Mouse (Mus musculus): ENCODE data around the gene Hoxc10. TPM values are rescaled to one million over a fixed set of nuclear protein-coding genes. Genes with fewer than 3 reads are reported as not detected.
A peak's percentile ranks its signal among the peaks of the same experiment; 100 is the strongest.

Gene Hoxc10
- polyA plus RNA-seq, 1 experiment from 2014 or later, result not detected

DNA sequence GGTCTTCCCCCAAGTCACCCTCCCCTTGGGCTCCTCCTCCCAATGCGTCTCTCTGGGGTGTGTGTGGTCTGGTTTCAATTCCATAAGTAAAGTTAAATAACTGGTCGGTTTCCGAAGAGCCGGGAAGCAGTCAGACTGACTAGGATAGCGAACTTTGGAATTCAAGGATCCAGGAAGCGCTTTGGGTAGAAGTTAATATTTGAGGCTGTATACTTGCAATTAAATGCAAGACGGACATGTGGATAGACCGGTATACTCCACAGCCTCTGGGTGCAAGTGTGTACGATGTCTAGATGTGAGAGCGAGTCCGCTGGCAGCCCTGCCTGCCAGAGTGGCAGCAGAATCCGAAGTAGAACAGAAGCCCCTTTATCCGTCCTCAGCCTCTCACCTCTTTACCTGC is 4.1 kb upstream of the Hoxc10 start:
- 1% methylated on average over 13 of the region's 13 CpGs for WGBS
- no peak for ATAC-seq (ENCODE audit: insufficient number of reproducible peaks, low FRiP score)
- no peaks in the 10 kb centered on the region for H3K9me3 ChIP-seq (replicated peaks)
- H3K9ac ChIP-seq, result no peak overlapping the region
- peaks cover 12% of the 10 kb centered on the region; the same call in 1 of the 2 replicates for H3K4me1 ChIP-seq (replicated peaks)
- no peaks in the 10 kb centered on the region for H3K36me3 ChIP-seq
- no peak overlapping the region for H3K4me2 ChIP-seq
- H3K27me3 ChIP-seq (replicated peaks), result peaks cover 95% of the 10 kb centered on the region
- H3K27ac ChIP-seq (ENCODE audit: poor library complexity, severe bottlenecking), result no peak overlapping the region
- no peak overlapping the region for H3K4me3 ChIP-seq

DNA sequence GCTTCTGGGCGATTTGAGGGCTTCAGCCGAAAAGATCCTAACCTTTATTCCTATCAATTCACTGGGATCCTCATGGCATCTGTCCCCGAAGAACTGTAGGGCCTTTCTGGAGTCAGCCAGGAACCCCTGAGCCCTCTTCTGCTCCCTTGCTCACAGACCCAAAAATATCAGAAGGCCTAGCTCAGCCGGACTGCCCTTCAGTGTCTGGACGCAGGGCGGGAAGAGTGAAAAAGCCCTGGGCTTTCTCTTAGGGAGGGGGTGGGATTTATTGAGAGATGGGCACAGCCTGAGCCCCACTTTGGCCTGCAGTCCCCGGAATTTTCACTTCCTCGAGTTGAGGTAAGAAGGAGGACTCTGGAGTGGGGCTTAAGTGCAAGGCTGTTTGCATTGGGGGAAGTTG is 3.3 kb upstream of the Hoxc10 start:
- WGBS, result 1% methylated on average over 8 of the region's 8 CpGs
- Histone ChIP-seq H3K4me2 (no peak overlapping the region), H3K9ac (no peak overlapping the region), H3K27me3 (replicated peaks) (peaks cover 93% of the 10 kb centered on the region), H3K9me3 (replicated peaks) (no peaks in the 10 kb centered on the region), H3K4me3 (no peak overlapping the region), H3K4me1 (replicated peaks) (peaks cover 12% of the 10 kb centered on the region; the same call in 1 of the 2 replicates), H3K36me3 (no peaks in the 10 kb centered on the region), H3K27ac (ENCODE audit: poor library complexity, severe bottlenecking) (no peak overlapping the region)
- ATAC-seq (ENCODE audit: insufficient number of reproducible peaks, low FRiP score), result no peak

DNA sequence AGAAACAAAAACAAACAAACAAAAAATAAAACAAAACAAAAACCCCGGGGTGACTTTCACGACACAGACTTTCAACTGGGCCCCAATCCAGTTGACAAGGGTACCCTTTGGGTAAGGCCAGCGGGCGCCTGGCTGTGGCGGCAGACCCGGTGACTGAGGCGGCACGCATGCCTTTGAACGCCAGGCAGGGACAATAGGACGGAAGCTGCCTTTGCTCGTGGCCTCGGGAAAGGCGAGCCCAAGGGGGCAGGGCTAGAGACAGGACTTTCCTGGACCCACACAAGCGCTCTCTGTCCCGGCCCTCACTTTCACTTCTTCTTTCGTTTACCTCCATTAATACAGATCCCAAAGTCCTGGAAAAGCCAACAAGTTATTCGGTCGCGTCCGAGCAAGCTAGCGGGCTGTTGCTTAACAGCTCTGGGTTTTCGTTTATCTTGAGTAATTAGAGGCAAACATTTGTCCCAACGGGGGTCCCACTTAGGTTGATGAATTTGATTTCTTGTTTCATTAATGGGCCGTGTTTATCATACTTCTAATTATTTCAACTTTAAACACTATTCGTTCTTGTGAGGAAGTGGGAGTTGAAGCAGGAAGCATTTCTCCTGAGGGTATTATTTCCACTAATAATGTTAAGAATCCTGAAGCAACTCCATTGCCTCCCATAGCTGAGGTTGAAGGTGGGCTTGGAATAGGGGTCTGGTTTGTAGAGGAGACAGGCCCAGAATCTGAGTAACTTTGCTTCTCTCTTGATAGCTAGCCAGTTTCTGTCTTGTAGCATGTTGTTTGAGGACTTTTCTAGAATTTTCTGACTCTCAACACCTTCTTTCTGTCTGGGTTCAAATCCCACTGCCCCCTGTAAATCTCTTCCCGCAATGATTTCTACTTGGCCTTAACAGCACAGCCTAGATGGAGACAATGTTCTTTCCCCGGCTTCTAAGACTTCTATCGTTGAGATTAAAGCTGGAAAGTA is 2.6 kb upstream of the Hoxc10 start:
- H3K9me3 ChIP-seq (replicated peaks), result no peaks in the 10 kb centered on the region
- no peaks in the 10 kb centered on the region for H3K36me3 ChIP-seq
- no peak for ATAC-seq (ENCODE audit: insufficient number of reproducible peaks, low FRiP score)
- no peak overlapping the region for H3K4me2 ChIP-seq
- H3K27ac ChIP-seq (ENCODE audit: poor library complexity, severe bottlenecking), result no peak overlapping the region
- no peak overlapping the region for H3K4me3 ChIP-seq
- H3K9ac ChIP-seq, result no peak overlapping the region
- H3K4me1 ChIP-seq (replicated peaks), result peaks cover 12% of the 10 kb centered on the region; the same call in 1 of the 2 replicates
- peaks cover 94% of the 10 kb centered on the region for H3K27me3 ChIP-seq (replicated peaks)
- under 1% methylated on average over 28 of the region's 28 CpGs for WGBS

GRCm38 (mm10) chr15:102965003-102965891 is 1.3 kb upstream of the Hoxc10 start:
- Histone ChIP-seq H3K9ac (no peak overlapping the region), H3K4me2 (no peak overlapping the region)

GRCm38 (mm10) chr15:102965892-102966775 is 462 bp upstream of the Hoxc10 start:
- peak overlapping the region; percentile 45 for H3K4me2 ChIP-seq
- H3K9me3 ChIP-seq (replicated peaks), result no peaks in the 10 kb centered on the region
- peaks cover 12% of the 10 kb centered on the region; the same call in 1 of the 2 replicates for H3K4me1 ChIP-seq (replicated peaks)
- peak overlapping the region; percentile 17; the same call in 1 of the 2 replicates for H3K4me3 ChIP-seq
- WGBS, result 4% methylated on average over 29 of the region's 30 CpGs
- H3K36me3 ChIP-seq, result no peaks in the 10 kb centered on the region
- peaks cover 96% of the 10 kb centered on the region for H3K27me3 ChIP-seq (replicated peaks)
- no peak overlapping the region for H3K27ac ChIP-seq (ENCODE audit: poor library complexity, severe bottlenecking)
- ATAC-seq (ENCODE audit: insufficient number of reproducible peaks, low FRiP score), result peak; percentile 42
- H3K9ac ChIP-seq, result no peak overlapping the region

More at GRCm38 (mm10) chr15:102965003-102965891, 1.3 kb upstream of the Hoxc10 start:
- H3K36me3 ChIP-seq, result no peaks in the 10 kb centered on the region
- no peak overlapping the region for H3K4me3 ChIP-seq
- ATAC-seq (ENCODE audit: insufficient number of reproducible peaks, low FRiP score), result no peak
- H3K4me1 ChIP-seq (replicated peaks), result peaks cover 12% of the 10 kb centered on the region; the same call in 1 of the 2 replicates
- no peak overlapping the region for H3K27ac ChIP-seq (ENCODE audit: poor library complexity, severe bottlenecking)
- H3K9me3 ChIP-seq (replicated peaks), result no peaks in the 10 kb centered on the region
- 3% methylated on average over 26 of the region's 26 CpGs for WGBS
- peaks cover 96% of the 10 kb centered on the region for H3K27me3 ChIP-seq (replicated peaks)

DNA sequence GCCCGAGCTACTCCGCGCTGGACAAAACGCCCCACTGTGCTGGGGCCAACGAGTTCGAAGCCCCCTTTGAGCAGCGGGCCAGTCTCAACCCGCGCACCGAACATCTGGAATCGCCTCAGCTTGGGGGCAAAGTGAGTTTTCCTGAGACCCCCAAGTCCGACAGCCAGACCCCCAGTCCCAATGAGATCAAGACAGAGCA is 615 bp downstream of the Hoxc10 start, which contains the start of gene Hoxc5:
Gene Hoxc5 (plus strand): TSS at position 132 of the 199 bp plus-strand sequence.
- H3K27ac ChIP-seq (ENCODE audit: poor library complexity, severe bottlenecking), result no peak within 1 kb of the TSS
- ATAC-seq (ENCODE audit: insufficient number of reproducible peaks, low FRiP score), result no peak

GRCm38 (mm10) chr15:102967511-102968397 is 1.2 kb downstream of the Hoxc10 start:
- no peak overlapping the region for H3K9ac ChIP-seq
- H3K4me1 ChIP-seq (replicated peaks), result peaks cover 12% of the 10 kb centered on the region; the same call in 1 of the 2 replicates
- H3K4me3 ChIP-seq, result no peak overlapping the region
- peaks cover 97% of the 10 kb centered on the region for H3K27me3 ChIP-seq (replicated peaks)
- H3K4me2 ChIP-seq, result no peak overlapping the region
- no peak overlapping the region for H3K27ac ChIP-seq (ENCODE audit: poor library complexity, severe bottlenecking)
- no peaks in the 10 kb centered on the region for H3K36me3 ChIP-seq
- no peaks in the 10 kb centered on the region for H3K9me3 ChIP-seq (replicated peaks)
- no peak for ATAC-seq (ENCODE audit: insufficient number of reproducible peaks, low FRiP score)
- WGBS, result 2% methylated on average over 34 of the region's 34 CpGs

More for the DNA sequence above, 615 bp downstream of the Hoxc10 start, which contains the start of gene Hoxc5:
- Histone ChIP-seq H3K9me3 (replicated peaks) (no peaks in the 10 kb centered on the region), H3K9ac (no peak within 1 kb of the TSS), H3K4me3 (peak within 1 kb of the TSS; percentile 17; the same call in 1 of the 2 replicates), H3K4me1 (replicated peaks) (peaks cover 12% of the 10 kb centered on the region; the same call in 1 of the 2 replicates), H3K27me3 (replicated peaks) (peaks cover 97% of the 10 kb centered on the region), H3K36me3 (no peaks in the 10 kb centered on the region), H3K4me2 (peak within 1 kb of the TSS; percentile 45)
- whole genome bisulfite sequencing, result 2% methylated on average over 12 of the region's 12 CpGs

GRCm38 (mm10) chr15:102969296-102969695 is 2.7 kb downstream of the Hoxc10 start:
- Histone ChIP-seq H3K4me2 (no peak overlapping the region), H3K27ac (ENCODE audit: poor library complexity, severe bottlenecking) (no peak overlapping the region), H3K9me3 (replicated peaks) (no peaks in the 10 kb centered on the region), H3K27me3 (replicated peaks) (peaks cover 97% of the 10 kb centered on the region), H3K36me3 (no peaks in the 10 kb centered on the region), H3K9ac (no peak overlapping the region), H3K4me1 (replicated peaks) (peaks cover 8% of the 10 kb centered on the region; the same call in 1 of the 2 replicates), H3K4me3 (no peak overlapping the region)
- ATAC-seq (ENCODE audit: insufficient number of reproducible peaks, low FRiP score), result no peak
- whole genome bisulfite sequencing, result 27% methylated on average over 1 of the region's 1 CpGs

DNA sequence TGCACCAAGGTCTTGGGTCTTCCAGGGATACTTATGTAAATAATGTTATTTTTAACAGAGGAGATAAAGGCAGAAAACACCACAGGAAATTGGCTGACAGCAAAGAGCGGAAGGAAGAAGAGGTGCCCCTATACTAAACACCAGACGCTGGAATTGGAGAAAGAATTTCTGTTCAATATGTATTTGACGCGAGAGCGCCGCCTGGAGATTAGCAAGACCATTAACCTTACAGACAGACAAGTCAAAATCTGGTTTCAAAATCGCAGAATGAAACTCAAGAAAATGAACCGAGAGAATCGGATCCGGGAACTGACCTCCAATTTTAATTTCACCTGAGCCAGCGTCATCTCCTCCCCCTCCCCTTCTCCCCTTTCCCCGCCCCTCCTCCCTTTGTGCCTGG is 4.1 kb downstream of the Hoxc10 start:
- H3K9ac ChIP-seq, result no peak overlapping the region
- H3K36me3 ChIP-seq, result no peaks in the 10 kb centered on the region
- WGBS, result 2% methylated on average over 12 of the region's 12 CpGs
- peaks cover 96% of the 10 kb centered on the region for H3K27me3 ChIP-seq (replicated peaks)
- no peak overlapping the region for H3K4me3 ChIP-seq
- no peaks in the 10 kb centered on the region for H3K9me3 ChIP-seq (replicated peaks)
- ATAC-seq (ENCODE audit: insufficient number of reproducible peaks, low FRiP score), result no peak
- H3K4me1 ChIP-seq (replicated peaks), result peaks cover 8% of the 10 kb centered on the region; the same call in 1 of the 2 replicates
- no peak overlapping the region for H3K4me2 ChIP-seq
- H3K27ac ChIP-seq (ENCODE audit: poor library complexity, severe bottlenecking), result no peak overlapping the region
